Mouse (Mus musculus) lung, adult 2 months (tissue): ENCODE measurements at regions not wholly inside any gene's neighbourhood (a gene's known extent, or its start where the extent isn't known, plus 50 kb on each side); places are given as distances from the start of the nearest gene placed in this dataset.

ENCODE experiments used
- CTCF ChIP-seq: fragments of 200-500 bp; IDR thresholded peaks from 2 replicates; pipeline ENCODE4 v1.5.1; 2011; ENCODE audit warnings: mild to moderate bottlenecking, low read length, control low read depth; ENCODE audit not compliant: insufficient read depth
- POLR2A ChIP-seq: fragments of 200-500 bp; IDR thresholded peaks from 2 replicates; pipeline ENCODE4 v1.6.1; 2011; ENCODE audit warnings: low read depth, mild to moderate bottlenecking, control low read depth, low read length, borderline replicate concordance; ENCODE audit errors: extremely low read depth

DNA sequence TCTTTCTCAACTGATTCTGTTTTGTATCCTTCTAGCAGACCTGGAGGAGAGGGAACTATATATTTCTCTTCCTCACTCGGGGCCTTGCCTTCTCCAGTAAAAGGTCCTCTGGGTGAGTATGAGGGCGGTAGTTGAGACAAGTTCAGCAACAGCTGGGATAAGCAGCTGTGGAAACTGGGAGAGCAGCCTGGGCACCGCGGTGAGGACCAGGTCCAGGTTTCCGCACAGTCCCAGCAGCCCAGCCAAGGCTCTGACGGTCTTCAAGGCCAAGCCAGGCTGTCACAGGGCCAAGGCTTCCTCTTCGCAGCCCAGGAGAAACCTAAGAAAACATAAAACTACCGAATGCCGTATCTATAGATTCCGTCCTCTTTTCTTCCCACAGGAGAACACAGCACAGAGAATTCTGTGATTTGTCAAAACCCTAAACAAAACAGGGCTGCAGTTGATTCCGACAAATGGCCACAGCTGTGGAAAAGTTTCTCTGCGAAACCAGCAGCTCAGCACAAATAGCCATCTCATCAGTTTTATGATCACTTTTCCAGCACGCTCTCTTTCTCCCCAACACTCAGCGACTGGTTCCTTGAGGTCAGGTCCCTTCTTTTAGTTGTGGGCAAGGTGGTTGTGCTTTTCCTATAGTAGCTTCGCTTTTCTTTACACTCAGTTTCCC is 55.5 kb upstream of the Marcks start:
- TF ChIP-seq POLR2A (no peak), CTCF (no peak)
